Mouse (Mus musculus) hematopoietic multipotent progenitor cell, adult 10-12 weeks (in vitro differentiated cells): ENCODE results near the gene Gm10800. TPM values are rescaled to one million over a fixed set of nuclear protein-coding genes. Genes with fewer than 3 reads are reported as not detected.

Experiments used
- polyA plus RNA-seq: library from polyadenylated mRNA; stranded (reverse); fragments of >175 nt; gene quantifications from 2 replicates; pipeline ENCODE4 v1.2.3, GENCODE M21; 2012; ENCODE audit warnings: low replicate concordance

Gene Gm10800
- 36.6 and 226 TPM in 2 replicates for polyA plus RNA-seq

DNA sequence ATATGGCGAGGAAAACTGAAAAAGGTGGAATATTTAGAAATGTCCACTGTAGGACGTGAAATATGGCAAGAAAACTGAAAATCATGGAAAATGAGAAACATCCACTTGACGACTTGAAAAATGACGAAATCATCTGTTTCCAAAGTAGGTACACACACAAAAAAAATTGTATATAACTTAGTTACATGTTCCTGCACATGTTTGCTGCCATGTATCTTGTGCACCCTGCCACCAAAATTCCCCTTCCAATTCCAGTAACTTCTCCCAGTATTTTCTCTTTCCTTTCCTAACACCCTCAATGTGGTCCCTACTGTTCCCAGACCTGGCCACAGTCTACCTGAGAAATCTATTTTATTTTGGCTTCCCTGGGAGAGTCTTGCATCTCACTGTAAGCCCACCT is at the start of gene Gm10800:
Gene Gm10800 (minus strand): TSS at position 101 of the 400 bp plus-strand sequence.

DNA sequence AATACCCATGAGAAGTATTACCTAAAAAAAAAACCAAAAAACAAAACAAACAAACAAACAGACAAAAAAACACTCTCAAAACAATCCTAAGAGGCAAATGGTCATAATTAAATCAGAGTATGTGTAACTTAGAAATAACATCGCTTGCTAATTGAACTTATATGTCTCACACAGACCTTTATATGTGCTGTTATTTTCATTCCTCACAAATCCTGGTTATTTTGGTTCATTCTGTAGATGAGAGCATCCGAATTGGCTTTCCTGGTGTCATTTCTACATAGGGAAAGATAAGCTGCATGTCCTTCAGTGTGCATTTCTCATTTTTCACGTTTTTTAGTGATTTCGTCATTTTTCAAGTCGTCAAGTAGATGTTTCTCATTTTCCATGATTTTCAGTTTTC is 5.2 kb downstream of the Gm10800 start, which contains the start of gene Gm10801:
Gene Gm10801 (plus strand): TSS at position 301 of the 400 bp plus-strand sequence.

Other genes with a start within 250 kb of the Gm10800 start
- 5.7 and 59.7 TPM in 2 replicates for gene Gm10801, start 5.1 kb downstream of the Gm10800 start, polyA plus RNA-seq